Mouse (Mus musculus): ENCODE data around the gene Gm8271.
"Not testable (repeated sequence)": the region's sequence is repeated elsewhere in the genome, so short reads cannot be mapped to it uniquely, and the experiment has no call there.

Gm8271 gene

GRCm38 (mm10) chr14:5185493-5185892 lies at the start of gene Gm8271:
Gm8271 (plus strand) TSS chr14:5185793.
- DNase-seq (ENCODE audit: inconsistent ontology term) = not testable (repeated sequence)

- not testable (repeated sequence) for DNase-seq (ENCODE audit: inconsistent ontology term)
Observed at GRCm38 (mm10) chr14:5164235-5164634, 21.4 kb upstream of the Gm8271 start, which contains the start of gene Gm3317. Gm3317 (plus strand) TSS chr14:5164535.
